Mouse (Mus musculus): ENCODE measurements around the gene Rcan2.
"Not testable (repeated sequence)": the region's sequence is repeated elsewhere in the genome, so short reads cannot be mapped to it uniquely, and the experiment has no call there.

Rcan2 gene

DNA sequence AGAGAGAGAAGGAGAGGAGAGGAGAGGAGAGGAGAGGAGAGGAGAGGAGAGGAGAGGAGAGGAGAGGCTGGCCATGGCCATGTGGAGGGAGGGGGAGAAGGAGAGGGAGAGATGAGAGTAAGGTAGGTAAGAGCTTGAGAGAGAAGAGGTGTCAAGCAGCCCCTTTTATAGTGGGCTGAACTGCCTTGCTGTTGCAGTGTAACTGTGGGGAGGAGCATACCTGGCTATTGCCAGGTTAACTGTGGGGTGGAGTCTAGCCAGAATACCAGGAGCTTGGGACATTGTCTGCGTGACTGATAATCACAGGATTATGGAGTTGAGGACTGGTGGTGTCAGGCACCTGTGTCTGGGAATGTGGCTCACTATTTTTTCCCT is 24.2 kb downstream of the Rcan2 start:
- DNase-seq (ENCODE audit: low read depth, low spot score), result not testable (repeated sequence)

- no peak for DNase-seq (ENCODE audit: low read depth, low spot score)
Measured at GRCm38 (mm10) chr17:43827261-43827660, 26.1 kb downstream of the Rcan2 start.

GRCm38 (mm10) chr17:43832401-43833124 is 31.4 kb downstream of the Rcan2 start:
- no peak for DNase-seq (ENCODE audit: low read depth, low spot score)

GRCm38 (mm10) chr17:43840208-43840607 is 39.1 kb downstream of the Rcan2 start:
- no peak for DNase-seq (ENCODE audit: low read depth, low spot score)

- DNase-seq (ENCODE audit: low read depth, low spot score), result no peak
Measured at GRCm38 (mm10) chr17:43846714-43847113, 45.6 kb downstream of the Rcan2 start.

DNA sequence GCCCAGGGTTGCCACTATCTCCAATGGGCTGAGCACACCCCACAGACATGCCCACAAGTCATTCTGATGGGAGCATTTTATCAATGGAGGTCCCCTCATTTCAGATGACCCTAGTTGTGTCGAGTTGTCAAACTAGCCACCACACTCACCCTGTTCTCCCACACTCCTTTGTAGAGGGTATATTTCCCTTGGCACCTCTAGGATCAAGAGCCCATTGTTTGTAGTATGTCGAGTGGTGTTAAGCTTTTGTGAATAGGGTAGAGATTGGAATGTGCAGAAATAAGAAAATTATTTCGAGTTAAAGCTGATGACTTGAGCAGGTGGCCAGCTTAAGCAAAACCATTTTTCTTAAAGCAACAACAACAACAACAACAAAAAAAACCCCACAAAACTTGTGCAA is 47.8 kb downstream of the Rcan2 start:
- DNase-seq (ENCODE audit: low read depth, low spot score), result no peak

GRCm38 (mm10) chr17:43855132-43855531 is 54.0 kb downstream of the Rcan2 start:
- no peak for DNase-seq (ENCODE audit: low read depth, low spot score)

DNA sequence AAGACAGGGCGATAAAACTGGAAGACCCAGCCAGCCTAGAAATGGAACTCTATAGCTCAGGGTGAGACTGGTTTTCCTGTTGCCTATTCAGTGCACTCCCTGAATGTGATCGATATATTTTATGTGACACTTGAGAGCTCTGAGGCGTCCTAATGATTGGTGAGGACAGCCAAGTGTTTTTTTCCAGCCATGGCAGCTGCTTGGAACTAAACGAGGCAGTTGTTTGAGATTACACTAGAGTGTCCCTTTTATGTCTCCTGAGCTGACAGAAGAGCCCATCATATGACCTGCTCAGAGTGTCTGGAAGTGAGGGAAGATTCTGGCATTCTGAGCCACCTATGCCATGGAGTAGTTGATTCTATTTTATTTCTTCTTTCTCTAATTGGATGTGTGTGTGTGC is 54.9 kb downstream of the Rcan2 start:
- DNase-seq (ENCODE audit: low read depth, low spot score), result no peak

- no peak for DNase-seq (ENCODE audit: low read depth, low spot score)
Measured at GRCm38 (mm10) chr17:43868808-43869207, 67.7 kb downstream of the Rcan2 start.

DNA sequence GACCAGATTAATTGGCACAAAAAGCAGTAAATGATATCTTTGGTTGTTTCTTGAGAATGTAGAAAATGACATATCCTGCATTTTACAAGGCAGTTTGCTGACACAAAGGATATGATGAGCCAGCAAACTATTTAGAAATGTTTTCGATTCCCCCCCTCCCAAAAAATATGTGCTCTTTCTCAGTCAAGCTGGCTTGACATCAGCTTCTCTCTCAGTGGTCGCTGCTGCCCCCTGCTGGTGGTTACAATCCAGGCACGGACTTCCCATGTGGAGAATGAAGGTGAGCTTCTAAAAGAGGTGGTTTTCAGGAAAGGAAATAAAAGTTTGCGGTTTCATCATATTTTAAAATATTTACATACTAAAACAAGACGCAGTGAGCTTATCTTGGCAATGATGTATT is 68.5 kb downstream of the Rcan2 start:
- DNase-seq (ENCODE audit: low read depth, low spot score), result peak; percentile 63

- DNase-seq (ENCODE audit: low read depth, low spot score), result no peak
Measured at GRCm38 (mm10) chr17:43874417-43874816, 73.3 kb downstream of the Rcan2 start.

DNA sequence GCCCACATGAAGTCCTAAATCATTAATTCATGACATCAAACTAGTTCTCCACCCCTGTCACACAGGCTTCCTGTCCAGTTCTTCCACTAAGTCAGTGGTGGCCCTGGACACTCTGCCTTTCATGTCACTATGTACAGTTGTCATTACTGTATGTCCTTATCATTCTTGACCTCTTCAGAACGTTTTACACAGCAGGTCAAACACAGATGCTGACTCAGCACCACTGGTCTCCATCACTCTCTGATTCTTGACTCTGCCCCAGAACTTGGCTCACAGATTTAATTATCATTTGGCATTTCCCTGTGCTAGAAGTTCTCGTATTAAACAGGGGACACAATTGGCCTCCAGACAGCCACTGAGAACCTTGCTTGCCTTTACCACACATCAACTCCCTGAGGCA is 76.3 kb downstream of the Rcan2 start:
- DNase-seq (ENCODE audit: low read depth, low spot score), result no peak

GRCm38 (mm10) chr17:43883016-43883415 is 81.9 kb downstream of the Rcan2 start:
- DNase-seq (ENCODE audit: low read depth, low spot score), result peak; percentile 57

DNA sequence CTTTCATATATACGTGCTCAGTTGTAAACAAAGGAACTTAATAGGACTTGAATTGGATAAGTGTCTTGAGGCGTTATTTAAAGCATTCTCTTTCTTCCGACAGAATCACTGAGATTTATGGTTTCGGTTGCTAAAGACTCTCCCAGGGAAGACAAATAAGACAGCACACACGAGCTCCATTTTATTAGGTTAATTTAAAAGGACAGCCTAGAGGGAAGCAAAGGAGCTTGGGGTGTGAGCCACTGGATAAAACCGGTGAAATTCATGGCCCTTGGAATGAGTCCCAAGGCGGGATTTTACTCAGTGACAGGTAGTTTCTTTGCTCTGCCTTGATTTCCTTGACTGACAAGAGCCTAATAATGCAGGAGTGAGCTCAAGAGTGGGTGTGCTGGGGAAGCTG is 85.1 kb downstream of the Rcan2 start:
- no peak for DNase-seq (ENCODE audit: low read depth, low spot score)

DNA sequence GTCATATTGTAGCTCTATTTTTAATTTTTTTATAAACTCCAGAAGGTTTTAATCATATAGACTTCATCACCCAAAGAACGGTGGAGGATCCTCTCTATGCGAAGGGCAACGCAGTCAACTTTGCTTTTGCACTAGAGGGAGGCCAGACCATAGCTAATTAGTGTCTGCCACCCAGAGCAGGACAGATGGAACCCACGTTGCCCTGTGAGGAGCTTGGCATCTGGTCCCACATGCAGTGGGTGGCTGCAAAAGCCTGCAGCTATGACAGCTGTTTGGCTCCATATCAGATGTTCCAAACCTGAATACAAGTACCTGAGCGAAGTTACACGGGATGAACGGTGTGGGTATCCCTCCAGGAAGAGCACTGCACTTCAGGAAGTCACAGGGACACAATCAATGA is 86.8 kb downstream of the Rcan2 start:
- DNase-seq (ENCODE audit: low read depth, low spot score), result no peak

DNA sequence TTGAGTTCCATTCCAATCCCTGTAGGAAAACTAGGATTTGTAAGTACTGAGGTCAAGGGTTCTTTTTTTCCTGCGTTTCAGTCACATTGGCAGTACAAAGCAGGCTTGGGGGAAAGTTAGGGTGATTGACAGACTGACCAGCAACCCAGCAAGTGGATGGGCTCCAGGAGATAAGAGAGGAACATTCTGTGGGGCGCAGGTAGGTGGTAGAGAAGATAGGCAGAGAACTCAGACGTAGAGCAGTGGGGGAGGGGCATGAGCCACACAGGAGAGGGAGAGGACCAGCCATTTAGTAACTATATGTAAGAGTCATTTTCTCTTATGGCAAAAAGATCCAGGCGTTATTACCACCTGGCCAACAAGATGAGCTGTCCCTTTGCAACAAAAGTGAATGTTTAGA is 96.2 kb downstream of the Rcan2 start:
- no peak for DNase-seq (ENCODE audit: low read depth, low spot score)

GRCm38 (mm10) chr17:43899405-43900092 is 98.4 kb downstream of the Rcan2 start:
- no peak for DNase-seq (ENCODE audit: low read depth, low spot score)

DNA sequence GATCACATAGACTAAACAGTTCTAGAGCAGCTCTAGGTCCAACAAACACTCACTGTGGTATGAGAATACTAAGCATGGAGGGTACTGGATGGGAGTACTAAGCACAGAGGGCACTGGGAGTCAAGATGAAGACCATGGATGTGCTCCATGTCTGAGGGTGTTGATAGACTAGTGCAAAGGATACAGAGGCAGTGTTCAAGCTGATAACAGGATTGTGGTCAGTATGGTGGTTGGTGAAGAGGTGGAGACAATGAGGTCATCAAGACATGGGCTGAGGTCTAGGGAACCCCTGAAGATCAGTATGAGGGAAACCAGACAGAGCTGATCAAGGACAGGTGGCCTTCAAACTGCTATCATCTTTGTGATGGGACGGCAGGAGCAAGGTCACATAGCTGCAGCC is 99.0 kb downstream of the Rcan2 start:
- no peak for DNase-seq (ENCODE audit: low read depth, low spot score)

DNA sequence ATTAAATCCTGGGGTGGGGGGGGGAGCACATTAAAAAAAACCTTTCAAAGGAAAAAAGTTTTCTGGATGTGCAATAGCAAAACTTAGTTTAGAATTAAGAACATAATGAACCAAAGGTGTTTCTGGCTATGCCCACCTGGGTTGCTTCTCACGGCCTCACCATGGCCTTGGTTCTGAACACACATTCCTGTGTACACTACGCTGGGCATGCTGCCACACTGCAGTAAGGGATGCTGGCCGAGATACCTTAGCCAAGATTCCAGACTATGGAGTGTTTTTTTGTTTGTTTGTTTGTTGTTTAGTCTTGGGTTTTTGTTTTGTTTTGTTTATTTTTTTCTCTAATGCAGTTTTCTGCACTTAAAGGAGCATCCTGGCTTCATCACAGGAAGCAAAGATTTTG is 100.3 kb downstream of the Rcan2 start:
- no peak for DNase-seq (ENCODE audit: low read depth, low spot score)

DNA sequence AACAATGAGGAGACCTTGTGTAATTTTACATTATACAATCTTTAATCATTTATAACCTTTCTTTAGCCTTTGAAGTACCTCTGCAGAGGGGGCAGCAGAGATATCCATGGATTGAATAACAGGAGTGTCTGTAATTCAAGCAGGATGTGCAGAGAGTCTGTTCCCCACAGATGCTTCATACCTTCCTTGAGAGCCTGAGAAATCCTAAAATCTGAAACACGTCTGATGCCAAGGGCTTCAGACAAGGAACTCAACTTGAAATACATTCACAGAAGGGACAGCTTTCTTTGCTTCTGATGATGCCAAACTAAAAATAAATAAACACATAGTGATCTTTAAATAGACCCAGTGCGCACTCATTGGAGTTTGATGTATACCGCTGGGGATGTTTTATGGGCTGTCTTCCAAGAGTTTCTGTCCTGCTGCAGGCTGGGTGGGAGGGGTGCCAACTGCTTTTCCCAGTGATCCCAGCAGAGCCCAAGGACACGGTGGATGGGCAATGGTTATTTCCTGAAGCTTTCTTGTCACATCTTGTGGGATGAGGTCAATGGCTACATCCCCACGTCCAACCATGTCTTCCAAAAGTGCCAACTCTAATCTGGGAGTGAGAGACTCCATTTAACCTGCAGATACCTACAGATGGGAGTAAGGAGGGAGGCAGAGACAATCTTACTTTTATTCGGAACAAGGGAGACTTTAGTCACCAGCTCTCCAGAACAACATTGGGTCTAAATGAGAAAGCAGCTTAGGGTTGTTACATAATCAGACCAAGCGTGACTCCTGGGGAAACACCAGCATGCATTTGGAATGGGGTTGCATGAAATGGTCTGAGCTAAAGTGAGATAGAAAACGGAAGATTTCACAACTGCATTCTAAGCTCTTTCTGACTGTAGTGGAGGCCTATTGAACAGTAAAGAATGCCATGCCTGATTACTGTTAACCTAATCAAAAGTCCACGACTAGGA is 102.9 kb downstream of the Rcan2 start:
- no peak for DNase-seq (ENCODE audit: low read depth, low spot score)

GRCm38 (mm10) chr17:43904896-43905295 is 103.7 kb downstream of the Rcan2 start:
- no peak for DNase-seq (ENCODE audit: low read depth, low spot score)

DNA sequence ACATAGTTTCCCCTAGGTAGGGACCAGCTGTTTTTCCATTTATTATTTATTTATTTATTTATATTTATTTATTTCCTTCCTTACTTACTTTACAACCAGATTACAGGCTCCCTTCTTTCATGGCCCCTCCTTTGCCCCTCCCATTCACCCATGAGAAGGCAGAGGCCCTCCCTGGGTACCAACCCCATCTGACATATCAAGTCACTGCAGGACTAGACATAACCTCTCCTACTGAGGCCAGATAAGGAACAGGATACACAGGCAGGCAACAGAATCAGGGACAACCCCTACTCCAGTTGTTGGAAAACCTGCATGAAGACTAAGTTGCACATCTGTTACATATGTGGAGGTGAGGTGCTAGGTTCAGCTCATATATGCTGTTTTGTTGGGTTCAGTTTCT is 105.6 kb downstream of the Rcan2 start:
- DNase-seq (ENCODE audit: low read depth, low spot score), result no peak

All from forelimb bud, embryonic 11.5 days (tissue).